Mouse (Mus musculus) stomach, postnatal 0 days (tissue): ENCODE measurements around the gene Hcrt. TPM values are rescaled to one million over a fixed set of nuclear protein-coding genes. Genes with fewer than 3 reads are reported as not detected.

Experiments used
- ATAC-seq: fragments of 200-750 bp; cut with Nextera tagmentation; 2 replicates; pipeline ENCODE4 v1.8.0; 2017; ENCODE audit not compliant: low FRiP score, low TSS enrichment
- DNase-seq: peaks from one replicate; pipeline ENCODE4 v3.0.0-alpha.2; 2016; ENCODE audit warnings: low spot score
- H3K27ac ChIP-seq: fragments of 300-500 bp; sonication (generic); replicated peaks from 2 replicates; pipeline ENCODE4 v1.5.1; 2014; ENCODE audit warnings: mild to moderate bottlenecking, control low read depth
- H3K27me3 ChIP-seq: fragments of 300-500 bp; sonication (generic); 2 replicates; pipeline ENCODE4 v1.6.1; 2014; ENCODE audit warnings: low read length; ENCODE audit not compliant: control insufficient read depth, insufficient read depth
- H3K36me3 ChIP-seq: fragments of 300-500 bp; sonication (generic); 2 replicates; pipeline ENCODE4 v1.6.1; 2014; ENCODE audit warnings: low read length, mixed read lengths; ENCODE audit not compliant: control insufficient read depth, insufficient read depth
- H3K4me1 ChIP-seq: fragments of 300-500 bp; sonication (generic); replicated peaks from 2 replicates; pipeline ENCODE4 v1.6.1; 2014; ENCODE audit warnings: antibody characterized with exemption; ENCODE audit not compliant: control insufficient read depth, insufficient read depth
- H3K4me2 ChIP-seq: fragments of 300-500 bp; sonication (generic); replicated peaks from 2 replicates; pipeline ENCODE4 v1.6.1; 2014; ENCODE audit warnings: low read depth, mild to moderate bottlenecking, control low read depth, moderate library complexity
- H3K4me3 ChIP-seq: fragments of 300-500 bp; sonication (generic); 2 replicates; pipeline ENCODE4 v1.5.1; 2014; ENCODE audit warnings: low read depth, low read length, control low read depth
- H3K9ac ChIP-seq: fragments of 300-500 bp; sonication (generic); 2 replicates; pipeline ENCODE4 v1.6.1; 2014; ENCODE audit warnings: mild to moderate bottlenecking, low read length, control low read depth, mixed read lengths
- H3K9me3 ChIP-seq: fragments of 300-500 bp; sonication (generic); 2 replicates; pipeline ENCODE4 v1.6.1; 2016; ENCODE audit warnings: low read length; ENCODE audit not compliant: control insufficient read depth
- CTCF ChIP-seq: IDR thresholded peaks from 2 replicates; pipeline ENCODE4 v1.5.1; 2016; ENCODE audit warnings: antibody characterized with exemption, low read depth, mild to moderate bottlenecking, moderate library complexity
- EP300 ChIP-seq: optimal IDR thresholded peaks from 2 replicates; pipeline ENCODE3; 2016; ENCODE audit warnings: antibody characterized with exemption
- WGBS: fragments of 180-500 bp; shearing (Covaris S2); extraction: QIAGEN DNeasy Blood & Tissue Kit; methylation state at CpG from one replicate; pipeline ENCODE4 v1.1.7; 2014; 5-methylcytosine and 5-hydroxymethylcytosine counted together
- polyA plus RNA-seq: library from polyadenylated mRNA; unstranded; fragments of >200 nt; fragmentation: Nextera tagmentation; extraction: Ambion mirVana; gene quantifications from 2 replicates; pipeline ENCODE4 v1.2.1, GENCODE M21; 2015

Gene Hcrt
- polyA plus RNA-seq, 1 experiment from 2014 or later, result not detected

- Histone ChIP-seq H3K36me3 (0 out of 2 replicates have a peak, but pooled peaks cover 3% of the 10 kb centered on the region), H3K4me1 (peaks cover 15% of the 10 kb centered on the region), H3K9me3 (no peaks in the 10 kb centered on the region), H3K27ac (no peak overlapping the region), H3K4me2 (no peak overlapping the region), H3K27me3 (no peaks in the 10 kb centered on the region), H3K4me3 (no peak overlapping the region), H3K9ac (no peak overlapping the region)
- DNase-seq, result no peak
- 84% methylated on average over 3 of the region's 3 CpGs for WGBS
- no peak for TF ChIP-seq EP300
- no peak for TF ChIP-seq CTCF
- ATAC-seq, result no peak
Measured at GRCm38 (mm10) chr11:100716649-100717048, 46.1 kb downstream of the Hcrt start.

GRCm38 (mm10) chr11:100714948-100715347 lies 47.8 kb downstream of the Hcrt start:
- H3K36me3 ChIP-seq, result 0 out of 2 replicates have a peak, but pooled peaks cover 3% of the 10 kb centered on the region
- H3K9me3 ChIP-seq, result no peaks in the 10 kb centered on the region
- DNase-seq (no peak), ATAC-seq (no peak)
- TF ChIP-seq CTCF (no peak), EP300 (no peak)
- H3K9ac ChIP-seq, result no peak overlapping the region
- H3K4me3 ChIP-seq, result no peak overlapping the region
- H3K4me1 ChIP-seq, result peaks cover 11% of the 10 kb centered on the region
- 91% methylated on average over 6 of the region's 6 CpGs for WGBS
- no peak overlapping the region for H3K4me2 ChIP-seq
- no peak overlapping the region for H3K27ac ChIP-seq
- H3K27me3 ChIP-seq, result no peaks in the 10 kb centered on the region

- peak; percentile 21; the same call in 1 of the 2 replicates for ATAC-seq
- H3K9ac ChIP-seq, result peak overlapping the region; percentile 47; the same call in 1 of the 2 replicates
Measured at GRCm38 (mm10) chr11:100714534-100714915, 48.2 kb downstream of the Hcrt start.

GRCm38 (mm10) chr11:100713735-100714533 lies 48.8 kb downstream of the Hcrt start, which contains the start of gene Hspb9:
Gene Hspb9 (plus strand): TSS chr11:100713850.
- H3K4me3 ChIP-seq, result peak within 1 kb of the TSS; percentile 27

More at GRCm38 (mm10) chr11:100714534-100714915, 48.2 kb downstream of the Hcrt start:
- peak overlapping the region; percentile 58 for H3K4me2 ChIP-seq
- peak; percentile 83 for DNase-seq
- H3K4me3 ChIP-seq, result peak overlapping the region; percentile 27; the same call in 1 of the 2 replicates
- H3K27ac ChIP-seq, result peak overlapping the region; percentile 78
- no peaks in the 10 kb centered on the region for H3K9me3 ChIP-seq
- TF ChIP-seq EP300 (no peak), CTCF (peak; percentile 92)
- 0 out of 2 replicates have a peak, but pooled peaks cover 3% of the 10 kb centered on the region for H3K36me3 ChIP-seq
- WGBS, result 54% methylated on average over 6 of the region's 6 CpGs
- H3K27me3 ChIP-seq, result no peaks in the 10 kb centered on the region
- H3K4me1 ChIP-seq, result peaks cover 8% of the 10 kb centered on the region

GRCm38 (mm10) chr11:100713174-100713573 lies 49.6 kb downstream of the Hcrt start:
- WGBS, result 68% methylated on average over 4 of the region's 4 CpGs
- DNase-seq (no peak), ATAC-seq (no peak)
- H3K4me2 ChIP-seq, result peak overlapping the region; percentile 58
- no peak overlapping the region; the same call in 1 of the 2 replicates for H3K4me3 ChIP-seq
- TF ChIP-seq CTCF (no peak), EP300 (no peak)
- no peaks in the 10 kb centered on the region for H3K9me3 ChIP-seq
- H3K27ac ChIP-seq, result peak overlapping the region; percentile 78; the same call in 1 of the 2 replicates
- peaks cover 12% of the 10 kb centered on the region for H3K36me3 ChIP-seq
- no peaks in the 10 kb centered on the region for H3K27me3 ChIP-seq
- H3K9ac ChIP-seq, result 0 out of 2 replicates have a peak overlapping the region, but pooled peaks have one; percentile 47
- peaks cover 8% of the 10 kb centered on the region for H3K4me1 ChIP-seq

More at GRCm38 (mm10) chr11:100713735-100714533, 48.8 kb downstream of the Hcrt start, which contains the start of gene Hspb9:
- peak; percentile 51 for DNase-seq
- no peak for ATAC-seq
- Histone ChIP-seq H3K9ac (peak within 1 kb of the TSS; percentile 47), H3K4me2 (peak within 1 kb of the TSS; percentile 58), H3K36me3 (peaks cover 8% of the 10 kb centered on the region; the same call in 1 of the 2 replicates), H3K27ac (peak within 1 kb of the TSS; percentile 78), H3K27me3 (no peaks in the 10 kb centered on the region), H3K9me3 (no peaks in the 10 kb centered on the region), H3K4me1 (peaks cover 8% of the 10 kb centered on the region)
- 16% methylated on average over 37 of the region's 38 CpGs for WGBS
- TF ChIP-seq EP300 (no peak), CTCF (no peak)
